Mouse (Mus musculus) small intestine, adult 2 months (tissue): ENCODE data around the gene Obsl1. TPM values are rescaled to one million over a fixed set of nuclear protein-coding genes. Genes with fewer than 3 reads are reported as not detected.
A peak's percentile ranks its signal among the peaks of the same experiment; 100 is the strongest.

ENCODE experiments used
- H3K27ac ChIP-seq: fragments of 200-500 bp; 2 replicates; pipeline ENCODE4 v1.5.1; 2012; ENCODE audit warnings: low read depth, low read length, control low read depth, inconsistent platforms; ENCODE audit not compliant: insufficient read depth
- H3K27me3 ChIP-seq: fragments of 200-500 bp; 2 replicates; pipeline ENCODE4 v1.6.1; 2012; ENCODE audit warnings: mild to moderate bottlenecking, moderate library complexity, low read length, inconsistent platforms; ENCODE audit not compliant: control insufficient read depth, insufficient read depth
- H3K36me3 ChIP-seq: fragments of 200-500 bp; 2 replicates; pipeline ENCODE4 v1.6.1; 2012; ENCODE audit warnings: mild to moderate bottlenecking, low read length, control low read depth, inconsistent platforms; ENCODE audit not compliant: control insufficient read depth, insufficient read depth
- H3K4me1 ChIP-seq: fragments of 200-500 bp; 2 replicates; pipeline ENCODE4 v1.6.1; 2012; ENCODE audit warnings: low read length, inconsistent platforms, mixed read lengths; ENCODE audit not compliant: control insufficient read depth, insufficient read depth, insufficient read length
- H3K4me3 ChIP-seq: fragments of 200-500 bp; 2 replicates; pipeline ENCODE4 v1.5.1; 2012; ENCODE audit warnings: low read depth, mild to moderate bottlenecking, control low read depth, inconsistent platforms, low read length, moderate library complexity
- CTCF ChIP-seq: fragments of 200-500 bp; IDR thresholded peaks from 2 replicates; pipeline ENCODE4 v1.5.1; 2012; ENCODE audit warnings: low read depth, mild to moderate bottlenecking, control low read depth, inconsistent platforms, low read length, moderate library complexity, mixed read lengths; ENCODE audit not compliant: insufficient replicate concordance, insufficient read length; ENCODE audit errors: extremely low read depth
- POLR2A ChIP-seq: fragments of 200-500 bp; IDR thresholded peaks from 2 replicates; pipeline ENCODE4 v1.6.1; 2012; ENCODE audit warnings: low read depth, mild to moderate bottlenecking, control low read depth, inconsistent platforms, low read length, moderate library complexity
- WGBS: fragments of 180-500 bp; shearing (Covaris S2); methylation state at CpG from one replicate; pipeline ENCODE4 v1.1.7; 2018; 5-methylcytosine and 5-hydroxymethylcytosine counted together
- polyA plus RNA-seq: library from polyadenylated mRNA; depleted of rRNA; stranded (reverse); fragments of >200 nt; gene quantifications from 2 replicates; pipeline ENCODE4 v1.2.3, GENCODE M21; 2012

The Obsl1 gene
- polyA plus RNA-seq, 1 experiment = 4.3 TPM

DNA sequence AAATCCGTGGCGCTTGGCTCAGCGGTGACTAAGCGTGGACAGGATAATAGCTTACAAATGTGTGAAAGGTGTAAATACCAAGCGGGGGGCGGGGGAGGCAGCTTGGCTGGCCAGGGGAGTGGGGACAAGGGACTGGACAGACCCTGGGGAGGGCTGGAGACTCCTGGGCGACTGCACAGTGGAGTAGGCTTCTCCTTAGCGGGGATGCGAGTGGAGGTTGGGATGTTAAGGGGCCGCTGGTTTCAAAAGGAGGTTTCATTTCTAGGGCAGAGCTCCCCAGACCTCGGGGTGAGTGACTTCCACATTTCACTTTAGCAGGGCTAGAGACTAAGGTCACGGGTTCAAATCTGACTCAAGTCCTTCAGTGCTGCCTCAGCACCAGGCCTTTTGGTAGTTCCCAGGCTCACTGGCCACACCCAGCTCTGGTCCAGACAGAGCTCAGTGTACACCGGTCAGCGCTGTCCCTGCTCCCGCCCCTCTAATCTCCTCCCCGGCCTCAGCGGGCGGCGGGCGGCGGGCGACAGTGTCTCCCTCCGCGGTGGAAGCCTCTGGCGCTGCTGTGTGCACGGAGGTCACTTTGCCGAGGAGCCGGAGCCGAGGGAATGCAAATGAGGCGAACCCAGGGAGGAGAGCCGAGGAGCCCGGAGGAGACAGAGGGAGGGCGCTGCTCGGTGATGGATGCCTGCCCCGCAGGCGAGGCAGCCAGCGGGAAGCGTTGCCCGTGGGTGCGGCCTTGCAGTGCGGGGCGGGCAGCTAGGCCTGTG, 48.0 kb downstream of the Obsl1 start:
- peaks cover 5% of the 10 kb centered on the region for H3K4me1 ChIP-seq
- TF ChIP-seq CTCF (no peak), POLR2A (no peak)
- H3K27ac ChIP-seq = 0 out of 2 replicates have a peak overlapping the region, but pooled peaks have one; percentile 9
- no peaks in the 10 kb centered on the region for H3K36me3 ChIP-seq
- H3K27me3 ChIP-seq = peaks cover 29% of the 10 kb centered on the region
- peak overlapping the region; percentile 51 for H3K4me3 ChIP-seq
- 4% methylated on average over 42 of the region's 42 CpGs for WGBS

DNA sequence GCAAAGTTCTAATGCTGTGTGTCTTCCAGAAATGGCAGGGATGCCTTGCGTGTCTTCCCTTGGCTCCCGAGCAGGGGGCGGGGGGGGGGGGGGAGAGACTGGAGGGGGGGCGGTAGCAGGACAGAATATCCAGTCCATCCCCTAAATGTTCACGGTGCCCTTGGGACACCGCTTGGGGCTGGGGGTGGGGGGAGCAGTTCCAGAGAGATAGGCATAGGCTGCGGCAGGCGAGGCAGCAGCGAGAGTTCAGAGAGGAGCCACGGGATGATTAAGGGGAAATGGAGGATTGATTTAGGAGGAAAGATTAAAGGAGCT, 48.6 kb downstream of the Obsl1 start:
- Histone ChIP-seq H3K36me3 (no peaks in the 10 kb centered on the region), H3K4me1 (peaks cover 5% of the 10 kb centered on the region), H3K27ac (no peak overlapping the region), H3K4me3 (no peak overlapping the region), H3K27me3 (peaks cover 29% of the 10 kb centered on the region)
- WGBS = 11% methylated on average over 10 of the region's 10 CpGs
- no peak for TF ChIP-seq POLR2A
- TF ChIP-seq CTCF = no peak

DNA sequence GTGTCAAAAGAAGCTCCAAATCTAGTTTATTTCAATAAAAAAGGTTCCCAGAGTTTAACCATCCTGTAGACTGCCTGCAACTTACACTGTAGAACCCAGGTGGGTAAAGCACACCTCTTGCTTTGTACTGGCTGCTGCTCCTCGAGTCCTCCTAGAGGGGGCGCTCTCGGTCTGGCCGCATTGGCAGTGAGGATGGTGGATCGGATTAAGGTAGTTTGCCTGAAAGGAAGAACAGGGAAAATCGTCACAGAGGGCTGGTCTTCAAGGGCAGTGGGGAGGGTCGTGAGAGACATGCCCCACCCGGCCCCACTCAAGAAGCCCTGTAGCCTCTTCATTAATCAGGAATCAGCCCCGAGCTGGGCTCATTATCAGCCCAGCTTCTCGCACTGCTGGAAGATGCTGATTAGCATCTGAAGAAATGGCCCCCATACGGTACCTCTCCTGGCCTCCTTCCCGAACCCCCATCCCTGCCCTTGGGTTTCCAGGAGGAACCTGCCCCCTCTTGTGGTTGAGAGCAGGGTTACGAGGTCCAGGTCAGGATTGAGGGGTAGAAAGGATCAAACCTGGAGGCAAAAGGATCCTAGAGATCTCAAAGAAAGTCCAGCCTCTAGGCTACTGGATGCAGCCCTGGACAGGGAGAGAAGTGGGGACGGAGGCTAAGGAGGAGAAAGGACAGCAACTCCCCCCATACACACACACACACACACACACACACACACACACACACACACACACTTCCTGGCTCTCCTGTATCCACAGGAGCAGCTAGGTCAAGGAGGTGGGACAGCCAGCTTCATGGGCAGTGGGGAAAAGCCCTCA, 49.3 kb downstream of the Obsl1 start:
- WGBS = 23% methylated on average over 14 of the region's 14 CpGs
- H3K4me1 ChIP-seq = peaks cover 5% of the 10 kb centered on the region
- TF ChIP-seq CTCF = peak; percentile 31; the same call in 1 of the 2 replicates
- no peak for TF ChIP-seq POLR2A
- no peaks in the 10 kb centered on the region for H3K36me3 ChIP-seq
- no peak overlapping the region for H3K27ac ChIP-seq
- peaks cover 29% of the 10 kb centered on the region for H3K27me3 ChIP-seq
- no peak overlapping the region for H3K4me3 ChIP-seq

DNA sequence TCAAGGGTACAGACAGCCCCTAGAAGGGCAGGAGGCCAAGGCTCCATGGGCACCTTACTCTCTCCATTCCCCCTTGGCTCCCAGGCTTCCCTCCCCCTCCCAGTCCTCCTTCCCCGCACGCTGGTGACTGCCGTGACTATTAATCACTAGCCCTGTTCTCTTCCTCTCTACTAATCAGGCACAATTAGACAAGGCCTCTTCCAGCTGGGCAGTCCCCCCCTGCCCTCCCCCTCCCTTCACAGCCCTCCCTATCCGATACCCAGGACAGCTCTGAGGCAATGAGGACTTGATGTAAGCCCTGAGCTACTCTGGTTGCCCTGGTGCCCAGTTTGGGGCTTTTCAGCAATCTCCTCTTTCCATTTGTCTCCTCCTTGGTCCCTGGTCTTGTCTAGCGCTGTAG, 50.3 kb downstream of the Obsl1 start:
- 53% methylated on average over 5 of the region's 5 CpGs for WGBS
- TF ChIP-seq CTCF (no peak), POLR2A (no peak)
- peaks cover 35% of the 10 kb centered on the region for H3K27me3 ChIP-seq

DNA sequence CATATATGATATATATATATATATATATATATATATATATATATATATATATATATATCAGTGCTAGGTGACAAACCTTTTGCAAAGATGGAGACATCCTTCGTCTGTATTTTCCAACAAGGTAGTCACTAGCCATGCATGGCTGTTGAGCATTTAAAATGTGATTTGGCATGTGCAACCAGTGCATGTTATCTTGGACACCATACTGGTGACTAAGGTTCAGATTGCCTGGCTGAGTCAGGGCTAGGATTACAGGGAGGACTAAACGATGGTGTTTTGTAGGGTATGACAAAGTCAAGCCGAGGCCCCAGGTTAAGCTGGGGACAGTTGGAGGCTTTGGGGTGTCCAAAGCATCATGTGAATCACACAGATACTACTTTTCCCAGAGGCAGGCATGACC, 50.8 kb downstream of the Obsl1 start:
- peaks cover 6% of the 10 kb centered on the region for H3K4me1 ChIP-seq
- peaks cover 40% of the 10 kb centered on the region for H3K27me3 ChIP-seq
- H3K4me3 ChIP-seq = no peak overlapping the region
- WGBS = 66% methylated on average over 3 of the region's 3 CpGs
- no peak for TF ChIP-seq POLR2A
- TF ChIP-seq CTCF = no peak
- H3K36me3 ChIP-seq = no peaks in the 10 kb centered on the region
- no peak overlapping the region for H3K27ac ChIP-seq

More for the DNA sequence above, 50.3 kb downstream of the Obsl1 start:
- H3K4me3 ChIP-seq = no peak overlapping the region
- H3K27ac ChIP-seq = no peak overlapping the region
- peaks cover 5% of the 10 kb centered on the region for H3K4me1 ChIP-seq
- no peaks in the 10 kb centered on the region for H3K36me3 ChIP-seq

DNA sequence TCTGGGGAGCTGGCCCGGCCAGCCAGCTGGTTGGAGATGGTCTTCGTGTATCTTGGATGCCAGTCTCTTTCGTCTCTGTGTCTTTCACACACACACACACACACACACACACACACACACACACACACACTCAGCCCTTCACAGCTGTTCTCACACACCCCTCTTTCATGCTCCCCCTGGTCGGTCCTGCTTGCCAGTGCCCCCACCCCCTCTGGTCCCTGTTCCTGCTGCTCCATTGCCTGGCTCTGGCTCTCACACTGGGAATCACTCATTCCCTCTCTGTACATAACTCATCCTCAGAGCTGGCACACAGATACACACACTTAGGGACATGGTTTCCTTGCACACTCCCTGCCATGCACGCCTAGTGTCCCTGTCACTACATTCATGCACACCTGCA, 54.4 kb downstream of the Obsl1 start:
- Histone ChIP-seq H3K27me3 (peaks cover 47% of the 10 kb centered on the region), H3K4me1 (peaks cover 6% of the 10 kb centered on the region), H3K36me3 (no peaks in the 10 kb centered on the region), H3K27ac (no peak overlapping the region), H3K4me3 (no peak overlapping the region)
- TF ChIP-seq CTCF (no peak), POLR2A (no peak)
- WGBS = 85% methylated on average over 5 of the region's 5 CpGs
